Mouse (Mus musculus): ENCODE data around the gene Nphs2. TPM values are rescaled to one million over a fixed set of nuclear protein-coding genes. Genes with fewer than 3 reads are reported as not detected.

The Nphs2 gene
- polyA plus RNA-seq, 1 experiment = not detected

DNA sequence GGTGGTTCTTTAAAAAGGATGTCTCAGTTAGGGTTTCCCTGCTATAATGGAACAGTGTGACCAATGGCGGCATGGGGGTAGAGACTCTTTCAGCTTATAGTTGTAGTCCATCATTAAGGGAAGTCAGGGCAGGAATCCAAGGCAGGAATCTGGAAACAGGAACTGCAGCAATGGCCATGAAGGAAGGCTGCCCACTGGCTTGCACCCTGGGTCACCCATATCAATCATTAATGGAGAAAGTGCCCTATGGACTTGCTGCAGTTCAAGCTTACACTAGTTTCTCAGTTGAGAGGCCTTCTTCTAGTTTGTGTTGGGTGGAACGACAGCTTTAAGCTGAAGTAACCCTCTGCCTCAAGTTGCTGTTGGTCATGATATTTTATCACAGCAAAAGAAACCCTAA, 41.9 kb downstream of the Nphs2 start:
- DNase-seq (ENCODE audit: low read depth) = no peak

DNA sequence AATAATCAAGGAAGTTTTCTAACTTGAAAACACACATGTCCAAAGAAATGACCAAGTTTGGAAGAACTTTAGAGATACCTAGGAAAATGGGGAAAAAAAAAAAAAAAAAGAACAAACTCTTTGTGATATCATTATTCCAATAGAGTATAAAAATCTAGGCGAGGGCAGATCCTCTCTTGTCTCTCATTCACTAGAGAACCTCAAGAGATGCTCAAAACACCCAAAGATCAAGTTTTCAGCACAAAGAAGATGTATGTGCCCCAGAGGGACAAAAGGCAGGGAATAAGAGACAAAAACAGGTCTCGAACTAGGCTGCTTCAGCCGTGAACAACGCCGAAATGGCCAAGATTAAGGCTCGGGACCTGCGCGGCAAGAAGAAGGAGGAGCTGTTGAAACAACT, 55.2 kb downstream of the Nphs2 start, which contains the start of gene Gm2000:
Gm2000 (plus strand) TSS at position 301 of the 400 bp plus-strand sequence.
- DNase-seq (ENCODE audit: low read depth) = no peak

Other genes with a start within 250 kb of the Nphs2 start
- not detected in 2 replicates for gene Fam163a, start 105.7 kb upstream of the Nphs2 start, polyA plus RNA-seq (2012; rRNA removed)
- gene Tdrd5, start 7.1 kb upstream of the Nphs2 start, polyA plus RNA-seq (2012; rRNA removed) = 0.41 and 0.53 TPM in 2 replicates
- 25.6 and 38.5 TPM in 2 replicates for gene Gm2000, start 55.3 kb downstream of the Nphs2 start, polyA plus RNA-seq (2012; rRNA removed)
- 0.05 and 2.3 TPM in 2 replicates for gene Axdnd1, start 110.4 kb downstream of the Nphs2 start, polyA plus RNA-seq (2012; rRNA removed)
- gene Soat1, start 163.6 kb downstream of the Nphs2 start, polyA plus RNA-seq (2012; rRNA removed) = 25.0 and 27.8 TPM in 2 replicates
- 10.1 and 10.9 TPM in 2 replicates for gene Gm10031, start 213.3 kb downstream of the Nphs2 start, polyA plus RNA-seq (2012; rRNA removed)
- gene Abl2, start 248.1 kb downstream of the Nphs2 start, polyA plus RNA-seq (2012; rRNA removed) = 6.9 and 8.8 TPM in 2 replicates